Mouse (Mus musculus) MEL (cell line): ENCODE measurements around the gene Mapre3.

Source experiments
- CTCF ChIP-seq, 3 experiments: IDR thresholded peaks in 2 of 3; conservative IDR thresholded peaks in 1 of 3; 2 replicates each; pipeline ENCODE4 v1.5.1; 2011 to 2012; ENCODE audit warnings: low read length in 3 of 3, low read depth in 2 of 3, mild to moderate bottlenecking in 2 of 3, improper control_type of control experiment in 1 of 3, inconsistent platforms in 1 of 3, mixed read lengths in 1 of 3, moderate library complexity in 1 of 3; ENCODE audit not compliant: control insufficient read depth in 1 of 3, insufficient read depth in 1 of 3, poor library complexity in 1 of 3, severe bottlenecking in 1 of 3
- ETS1 ChIP-seq: IDR thresholded peaks from 2 replicates; pipeline ENCODE4 v1.6.1; 2012; ENCODE audit warnings: low read depth, mild to moderate bottlenecking, inconsistent platforms, low read length, improper control_type of control experiment, moderate library complexity
- GATA1 ChIP-seq: IDR thresholded peaks from 2 replicates; pipeline ENCODE4 v1.6.1; 2011; ENCODE audit warnings: low read depth, low read length, improper control_type of control experiment
- POLR2A ChIP-seq, 2 experiments: IDR thresholded peaks; 2 replicates each; pipeline ENCODE4 v1.6.1; 2011 to 2012; ENCODE audit warnings: low read length in 2 of 2, mild to moderate bottlenecking in 2 of 2, control low read depth in 1 of 2, improper control_type of control experiment in 1 of 2, low read depth in 1 of 2, moderate library complexity in 1 of 2; ENCODE audit not compliant: control insufficient read depth in 1 of 2, insufficient read depth in 1 of 2, poor library complexity in 1 of 2
- RAD21 ChIP-seq: IDR thresholded peaks from 2 replicates; pipeline ENCODE4 v1.6.1; 2011; ENCODE audit warnings: mild to moderate bottlenecking, low read depth, low read length, improper control_type of control experiment
- ZKSCAN1 ChIP-seq: IDR thresholded peaks from 2 replicates; pipeline ENCODE4 v1.6.1; 2012; ENCODE audit warnings: low read depth, mild to moderate bottlenecking, inconsistent platforms, low read length, improper control_type of control experiment, moderate library complexity

GRCm38 (mm10) chr5:30888337-30889087, 74.1 kb downstream of the Mapre3 start, which contains the start of gene Agbl5:
- TF ChIP-seq ZKSCAN1 (no peak), GATA1 (no peak; the same call in 1 of the 2 replicates), POLR2A (IDR thresholded peaks at IDR 0.05; ENCODE audit: control insufficient read depth in 1 of 2, insufficient read depth in 1 of 2, low read depth in 1 of 2, low read length in 2 of 2, poor library complexity in 1 of 2) (peak; percentile 66 to 90), ETS1 (peak; percentile 45; the same call in 1 of the 2 replicates), CTCF (IDR thresholded peaks at IDR 0.05 in 2 of 3, conservative IDR thresholded peaks at IDR 0.05 in 1 of 3; ENCODE audit: control insufficient read depth in 1 of 3, insufficient read depth in 1 of 3, low read depth in 2 of 3, low read length in 3 of 3, poor library complexity in 1 of 3, severe bottlenecking in 1 of 3) (no peak), RAD21 (no peak)
